ENCODE assay signal across 34 mouse cellular contexts in genomic region chr4:120029937-120030336, GRCm38 (mm10). TPM values are rescaled to one million over a fixed set of nuclear protein-coding genes. Genes with fewer than 3 reads are reported as not detected.
A peak's percentile ranks its signal among the peaks of the same experiment; 100 is the strongest.
DNase-seq lines count a peak whose midpoint lies in the region; ATAC-seq and TF ChIP-seq lines count a peak whose summit lies in the region.
"Had no signal": no experiment of that assay in that cellular context is flagged by ENCODE, and none has a peak within 500 bp of the region (broad histone marks: within the 10 kb centered on the region; RNA-seq: fewer than 3 reads in every experiment).

No protein-coding gene starts in this region.

- no peak overlapping the region for H3ac ChIP-seq in myocyte (ENCODE audit: control insufficient read depth, insufficient read length)

- WGBS in midbrain, postnatal 0 days: 89% methylated on average over 1 of the region's 1 CpGs

- no peaks in the 10 kb centered on the region for H3K9me3 ChIP-seq in midbrain, postnatal 0 days (ENCODE audit: low read length)
- H3K9me3 ChIP-seq: embryonic facial prominence, embryonic 13.5 days; forebrain, embryonic 12.5 days; forebrain, embryonic 15.5 days; hindbrain, embryonic 12.5 days; hindbrain, embryonic 15.5 days had no signal

- H3K36me3 ChIP-seq in myocyte (ENCODE audit: control insufficient read depth, insufficient read depth): no peaks in the 10 kb centered on the region
- no peaks in the 10 kb centered on the region for H3K36me3 ChIP-seq in midbrain, postnatal 0 days (ENCODE audit: insufficient read depth, low read length)
- H3K36me3 ChIP-seq: embryonic facial prominence, embryonic 13.5 days; forebrain, embryonic 12.5 days; forebrain, embryonic 15.5 days; hindbrain, embryonic 12.5 days; hindbrain, embryonic 15.5 days had no signal

- ATAC-seq in midbrain, postnatal 0 days (ENCODE audit: low FRiP score): no peak
- ATAC-seq: CD4-positive, CD25-positive, alpha-beta regulatory T cell, adult 4 months; forebrain, embryonic 15.5 days; intestine, postnatal 0 days had no signal

- no peak overlapping the region for H3K4me2 ChIP-seq in myocyte (ENCODE audit: low read depth)
- H3K4me2 ChIP-seq in midbrain, postnatal 0 days (ENCODE audit: low read depth, low read length, poor library complexity, severe bottlenecking): no peak overlapping the region
- H3K4me2 ChIP-seq: embryonic facial prominence, embryonic 13.5 days; forebrain, embryonic 12.5 days; forebrain, embryonic 15.5 days; heart, embryonic 11.5 days; hindbrain, embryonic 12.5 days; hindbrain, embryonic 15.5 days had no signal

- DNase-seq in 3T3-L1 (ENCODE audit: low read depth, low spot score) (peak; percentile 94), NIH3T3 (ENCODE audit: low read depth) (peak; percentile 81)
- peak; percentile 26 for DNase-seq in fat pad, adult 2 months (ENCODE audit: extremely low read depth, low read depth, low spot score)
- no peak for DNase-seq in heart, adult 11 months
- no peak for DNase-seq in midbrain, postnatal 0 days (ENCODE audit: low spot score)
- no peak for DNase-seq in kidney, postnatal 14 days
- DNase-seq: adrenal gland, adult 2 months; adrenal gland, postnatal 14 days; B cell, adult 2 months; cerebellum, adult 11 months; cerebellum, adult 2 months; cerebellum, adult 9-11 months; cerebellum, postnatal 25 days; gastrocnemius, postnatal 25 days had no signal

- TF ChIP-seq POLR2A in myocyte (IDR thresholded peaks at IDR 0.05; ENCODE audit: insufficient read length, low read depth): no peak

- no peak overlapping the region for H3K4me3 ChIP-seq in myocyte
- H3K4me3 ChIP-seq in midbrain, postnatal 0 days (ENCODE audit: low read depth, low read length): no peak overlapping the region
- H3K4me3 ChIP-seq: embryonic facial prominence, embryonic 13.5 days; forebrain, embryonic 12.5 days; forebrain, embryonic 15.5 days; hindbrain, embryonic 12.5 days; hindbrain, embryonic 15.5 days had no signal

- H3K4me1 ChIP-seq in midbrain, postnatal 0 days (ENCODE audit: insufficient read depth, low read length): peaks cover 11% of the 10 kb centered on the region; the same call in 1 of the 2 replicates

- H3K27me3 ChIP-seq in myocyte (ENCODE audit: control insufficient read depth, insufficient read depth, insufficient read length): no peaks in the 10 kb centered on the region
- peaks cover 6% of the 10 kb centered on the region; the same call in 1 of the 2 replicates for H3K27me3 ChIP-seq in midbrain, postnatal 0 days (ENCODE audit: insufficient read depth, low read length)

- no peaks in the 10 kb centered on the region for H3K79me2 ChIP-seq in myocyte (ENCODE audit: control insufficient read depth, insufficient read depth)

- no peak overlapping the region for H3K27ac ChIP-seq in midbrain, postnatal 0 days (ENCODE audit: low read depth, low read length)
- H3K27ac ChIP-seq: embryonic facial prominence, embryonic 13.5 days; forebrain, embryonic 12.5 days; forebrain, embryonic 15.5 days; hindbrain, embryonic 12.5 days; hindbrain, embryonic 15.5 days had no signal

- TF ChIP-seq CTCF in midbrain, postnatal 0 days (IDR thresholded peaks at IDR 0.05): no peak

- no peak overlapping the region for H3K9ac ChIP-seq in midbrain, postnatal 0 days (replicated peaks; ENCODE audit: low read length, poor library complexity, severe bottlenecking)
- H3K9ac ChIP-seq: embryonic facial prominence, embryonic 13.5 days; forebrain, embryonic 12.5 days; forebrain, embryonic 15.5 days; hindbrain, embryonic 12.5 days; hindbrain, embryonic 15.5 days had no signal

TF ChIP-seq in myocyte, 11 proteins besides CTCF, POLR2A, EP300 and RAD21:
- TF ChIP-seq MYOG (IDR thresholded peaks at IDR 0.05; ENCODE audit: control insufficient read depth in 1 of 3, insufficient read depth in 1 of 3, insufficient read length in 2 of 3, low read depth in 2 of 3) (no peak), MAX (IDR thresholded peaks at IDR 0.05; ENCODE audit: low read depth) (no peak), CEBPB (IDR thresholded peaks at IDR 0.05; ENCODE audit: insufficient read depth, poor library complexity, severe bottlenecking) (0 out of 2 replicates have a peak, but pooled peaks have one; percentile 18), E2F4 (IDR thresholded peaks at IDR 0.05; ENCODE audit: insufficient read depth) (no peak), USF1 (IDR thresholded peaks at IDR 0.05; ENCODE audit: low read depth) (no peak), REST (IDR thresholded peaks at IDR 0.05; ENCODE audit: insufficient read depth, insufficient read length) (no peak)

RNA-seq across cellular contexts. Expression of gene AL607142.1, which starts 34.9 kb away (rescaled TPM):
- polyA plus RNA-seq in myocyte (2012; fragmentation: generic; extraction: Trizol): not detected
- not detected in 2 replicates for total RNA-seq in midbrain, postnatal 0 days (2014; rRNA removed)
- polyA plus RNA-seq in midbrain, postnatal 0 days (2015; fragmentation: Nextera tagmentation; extraction: Ambion mirVana): not detected in 2 replicates
- total RNA-seq: adrenal gland, adult 2 months; adrenal gland, postnatal 14 days; adrenal gland, postnatal 4 days; common myeloid progenitor, adult 5-6 weeks; gastrocnemius, adult 8-10 months; gastrocnemius, postnatal 25 days; granulocyte monocyte progenitor cell, adult 5-6 weeks; heart, adult 8-10 months; heart, postnatal 25 days; hematopoietic stem cell, adult 5-6 weeks; MEL had no signal
- polyA plus RNA-seq: adrenal gland, adult 2 months; CD4-positive, CD25-positive, alpha-beta regulatory T cell, adult 4 months; cerebellum, adult 2 months; embryonic facial prominence, embryonic 13.5 days; forebrain, embryonic 12.5 days; forebrain, embryonic 15.5 days; heart, embryonic 11.5 days; heart, embryonic 14.5 days; heart, postnatal 0 days; hindbrain, embryonic 12.5 days; hindbrain, embryonic 15.5 days; intestine, embryonic 14.5 days; intestine, postnatal 0 days had no signal

Comparison
In these comparisons a context has a peak if more than half of its experiments do, and no peak if none do; other contexts are left out.
1. DNase-seq: peak in 3T3-L1 (single experiment), NIH3T3 (single experiment) and fat pad, adult 2 months (single experiment); none in heart, adult 11 months (single experiment), midbrain, postnatal 0 days (single experiment) and kidney, postnatal 14 days (single experiment).